Mouse (Mus musculus): ENCODE results near the gene AI837181. TPM values are rescaled to one million over a fixed set of nuclear protein-coding genes. Genes with fewer than 3 reads are reported as not detected.
A peak's percentile ranks its signal among the peaks of the same experiment; 100 is the strongest.

Gene AI837181
- polyA plus RNA-seq (2015; fragmentation: Nextera tagmentation; extraction: Ambion mirVana) = 38.3 and 40.9 TPM in 2 replicates

DNA sequence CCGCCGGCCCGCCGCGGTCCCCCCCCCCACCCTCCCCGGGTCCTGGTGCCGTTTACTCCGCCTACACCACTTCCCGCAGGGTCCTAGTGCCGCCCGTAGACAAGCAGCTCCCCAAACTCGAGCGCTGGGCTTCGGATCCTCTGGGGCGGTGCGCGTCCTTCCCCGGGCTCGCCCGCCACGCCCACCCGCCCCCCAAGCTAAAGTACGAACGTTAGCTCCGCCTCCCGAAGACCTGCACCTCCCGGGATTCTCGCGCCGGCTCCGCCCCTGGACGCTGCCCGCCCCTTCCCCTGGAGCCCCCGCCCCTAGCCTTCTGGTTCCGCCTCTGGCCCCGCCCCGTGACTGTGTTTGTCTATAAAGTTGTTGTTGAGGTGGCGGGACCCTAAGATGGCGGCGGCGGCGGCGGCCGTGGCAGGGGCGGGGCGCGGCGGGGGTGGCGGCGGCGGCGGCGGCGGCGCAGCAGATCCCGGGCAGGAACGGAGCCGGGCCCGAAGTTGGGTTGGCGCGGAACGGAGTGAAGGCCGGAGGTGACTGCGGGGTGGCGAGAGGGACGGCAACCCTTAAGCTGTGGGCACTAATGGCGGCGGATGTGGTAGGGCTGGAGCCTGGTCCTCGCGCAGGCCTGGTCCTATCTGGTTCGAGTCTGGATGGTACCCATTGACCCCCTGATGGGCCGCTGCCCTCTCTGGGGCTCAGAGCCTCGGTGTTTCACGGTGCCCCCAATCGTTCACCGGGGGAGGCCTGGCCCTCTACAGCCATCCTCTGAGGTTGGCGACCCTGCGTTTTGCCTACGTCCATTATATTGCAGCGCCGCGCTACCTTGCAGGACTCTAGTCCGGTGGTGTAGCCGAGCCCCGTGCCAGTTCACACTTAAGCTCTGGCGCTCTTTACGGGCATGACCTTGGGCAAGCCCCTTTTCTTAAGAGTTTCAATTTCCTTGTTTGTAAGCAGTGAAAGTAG lies at the start of gene AI837181, which contains the start of gene Drap1:
AI837181 (plus strand) TSS at position 363 of the 960 bp plus-strand sequence.
Drap1 (minus strand) TSS at position 198 of the 960 bp plus-strand sequence.
- H3K27ac ChIP-seq (replicated peaks) = peak within 1 kb of the TSS; percentile 92
- H3K9ac ChIP-seq = peak within 1 kb of the TSS; percentile 94
- H3K36me3 ChIP-seq = peaks cover 55% of the 10 kb centered on the region
- H3K27me3 ChIP-seq (replicated peaks) = no peaks in the 10 kb centered on the region
- peaks cover 30% of the 10 kb centered on the region for H3K4me1 ChIP-seq
- H3K4me3 ChIP-seq = peak within 1 kb of the TSS; percentile 84
- H3K4me2 ChIP-seq = peak within 1 kb of the TSS; percentile 71
- H3K9me3 ChIP-seq = no peaks in the 10 kb centered on the region
- WGBS = under 1% methylated on average over 71 of the region's 87 CpGs
- peak; percentile 86 for ATAC-seq (ENCODE audit: extremely low read depth, insufficient number of reproducible peaks, low FRiP score, low TSS enrichment)

DNA sequence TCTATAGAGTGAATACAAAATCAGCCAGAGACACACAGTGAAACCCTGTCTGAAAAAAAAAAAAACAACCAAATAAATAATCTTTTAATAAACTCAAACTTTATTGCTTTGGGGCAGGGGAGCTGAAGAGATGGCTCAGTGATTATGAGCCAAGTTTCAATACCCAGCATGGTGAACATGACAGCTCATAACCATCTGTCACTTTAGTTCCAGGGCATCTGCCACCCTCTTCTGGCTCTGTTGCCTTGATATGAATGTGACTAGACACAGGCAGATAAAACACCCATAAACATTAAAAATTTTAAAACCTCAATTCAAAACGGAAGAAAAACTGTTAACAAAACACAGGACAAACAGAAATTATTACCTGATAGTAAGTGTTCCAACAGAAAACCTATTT lies 47.5 kb upstream of the AI837181 start:
- no peak overlapping the region for H3K4me2 ChIP-seq
- no peaks in the 10 kb centered on the region for H3K9me3 ChIP-seq
- 87% methylated on average over 1 of the region's 1 CpGs for WGBS
- no peaks in the 10 kb centered on the region for H3K27me3 ChIP-seq (replicated peaks)
- H3K27ac ChIP-seq (replicated peaks) = no peak overlapping the region
- no peaks in the 10 kb centered on the region for H3K4me1 ChIP-seq
- H3K36me3 ChIP-seq = peaks cover 89% of the 10 kb centered on the region
- no peak for ATAC-seq (ENCODE audit: extremely low read depth, insufficient number of reproducible peaks, low FRiP score, low TSS enrichment)
- no peak overlapping the region for H3K4me3 ChIP-seq
- no peak overlapping the region for H3K9ac ChIP-seq

DNA sequence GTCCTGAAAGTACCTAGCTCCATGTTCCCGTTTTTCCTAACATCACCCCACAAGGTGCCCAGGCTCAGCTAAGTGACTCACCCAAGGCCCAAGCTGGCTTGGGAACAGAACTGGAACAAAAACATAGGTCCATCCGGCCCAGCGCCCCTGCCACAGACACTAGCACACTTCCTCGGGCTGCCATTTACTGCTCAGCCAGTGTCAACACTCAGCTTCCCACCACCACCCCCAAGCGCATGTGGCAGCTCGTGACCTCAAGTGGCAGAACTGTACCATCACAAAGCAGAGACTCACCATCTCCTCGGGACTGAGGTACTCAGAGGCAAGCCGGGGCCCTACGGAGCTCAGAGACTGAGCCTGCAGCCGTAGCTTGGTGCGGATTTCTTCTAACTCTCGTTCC lies 41.6 kb upstream of the AI837181 start:
- ATAC-seq (ENCODE audit: extremely low read depth, insufficient number of reproducible peaks, low FRiP score, low TSS enrichment) = no peak
- H3K9me3 ChIP-seq = no peaks in the 10 kb centered on the region
- peaks cover 82% of the 10 kb centered on the region for H3K36me3 ChIP-seq
- peaks cover 16% of the 10 kb centered on the region for H3K4me1 ChIP-seq
- 87% methylated on average over 12 of the region's 12 CpGs for WGBS
- H3K4me2 ChIP-seq = no peak overlapping the region
- H3K9ac ChIP-seq = no peak overlapping the region
- H3K27ac ChIP-seq (replicated peaks) = no peak overlapping the region
- no peak overlapping the region for H3K4me3 ChIP-seq
- H3K27me3 ChIP-seq (replicated peaks) = no peaks in the 10 kb centered on the region

DNA sequence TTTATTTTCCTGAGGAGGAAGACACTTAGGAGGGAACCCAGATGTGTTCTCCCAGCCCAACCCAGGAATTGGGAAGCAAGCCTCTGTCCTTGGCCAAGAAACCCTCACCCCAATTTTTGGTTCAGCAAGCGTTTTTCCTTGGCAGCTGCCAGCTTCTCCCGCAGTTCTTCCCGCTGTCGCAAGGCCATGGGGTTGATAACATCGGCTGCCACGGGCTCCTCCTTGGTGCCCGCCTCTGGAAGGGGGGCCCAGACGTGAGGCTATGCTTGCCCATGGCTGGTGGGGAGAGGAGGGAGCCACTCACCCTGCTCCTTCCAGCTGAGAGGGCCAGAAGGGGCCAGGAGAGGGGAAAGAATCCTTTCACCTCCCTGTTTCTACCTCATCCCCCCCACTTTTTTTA lies 40.2 kb upstream of the AI837181 start:
- H3K4me1 ChIP-seq = peaks cover 23% of the 10 kb centered on the region
- no peak overlapping the region for H3K27ac ChIP-seq (replicated peaks)
- no peak overlapping the region for H3K4me3 ChIP-seq
- no peak overlapping the region for H3K4me2 ChIP-seq
- no peak overlapping the region for H3K9ac ChIP-seq
- H3K9me3 ChIP-seq = no peaks in the 10 kb centered on the region
- WGBS = 90% methylated on average over 8 of the region's 8 CpGs
- no peaks in the 10 kb centered on the region for H3K27me3 ChIP-seq (replicated peaks)
- ATAC-seq (ENCODE audit: extremely low read depth, insufficient number of reproducible peaks, low FRiP score, low TSS enrichment) = no peak
- H3K36me3 ChIP-seq = peaks cover 68% of the 10 kb centered on the region

DNA sequence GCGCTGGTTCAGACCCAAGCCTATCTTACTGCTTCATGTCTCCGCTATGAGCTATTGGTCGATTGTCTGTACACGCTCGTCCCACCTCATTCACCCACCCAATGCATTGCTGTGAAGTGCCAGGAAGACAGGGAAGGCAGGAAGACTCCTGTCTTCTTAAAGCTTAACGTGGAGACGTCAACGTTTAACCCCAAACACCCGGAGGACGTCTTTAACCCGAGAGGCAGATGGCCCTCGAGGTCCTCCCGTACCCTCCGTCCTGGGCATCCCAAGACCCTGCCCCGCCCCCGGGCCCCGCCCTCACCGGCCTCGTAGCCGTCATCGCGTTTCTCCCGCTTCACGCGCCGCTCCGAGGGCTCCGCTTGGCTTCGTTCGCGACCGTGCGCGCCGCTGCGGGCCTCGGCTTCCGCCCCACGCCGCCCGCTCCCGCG lies 36.9 kb upstream of the AI837181 start:
- 1% methylated on average over 41 of the region's 43 CpGs for WGBS
- ATAC-seq (ENCODE audit: extremely low read depth, insufficient number of reproducible peaks, low FRiP score, low TSS enrichment) = peak; percentile 45; the same call in 1 of the 2 replicates
- peak overlapping the region; percentile 100 for H3K4me3 ChIP-seq
- H3K27me3 ChIP-seq (replicated peaks) = no peaks in the 10 kb centered on the region
- no peaks in the 10 kb centered on the region for H3K9me3 ChIP-seq
- H3K27ac ChIP-seq (replicated peaks) = peak overlapping the region; percentile 90
- H3K36me3 ChIP-seq = peaks cover 35% of the 10 kb centered on the region
- peaks cover 47% of the 10 kb centered on the region for H3K4me1 ChIP-seq
- H3K9ac ChIP-seq = peak overlapping the region; percentile 98
- H3K4me2 ChIP-seq = peak overlapping the region; percentile 90

DNA sequence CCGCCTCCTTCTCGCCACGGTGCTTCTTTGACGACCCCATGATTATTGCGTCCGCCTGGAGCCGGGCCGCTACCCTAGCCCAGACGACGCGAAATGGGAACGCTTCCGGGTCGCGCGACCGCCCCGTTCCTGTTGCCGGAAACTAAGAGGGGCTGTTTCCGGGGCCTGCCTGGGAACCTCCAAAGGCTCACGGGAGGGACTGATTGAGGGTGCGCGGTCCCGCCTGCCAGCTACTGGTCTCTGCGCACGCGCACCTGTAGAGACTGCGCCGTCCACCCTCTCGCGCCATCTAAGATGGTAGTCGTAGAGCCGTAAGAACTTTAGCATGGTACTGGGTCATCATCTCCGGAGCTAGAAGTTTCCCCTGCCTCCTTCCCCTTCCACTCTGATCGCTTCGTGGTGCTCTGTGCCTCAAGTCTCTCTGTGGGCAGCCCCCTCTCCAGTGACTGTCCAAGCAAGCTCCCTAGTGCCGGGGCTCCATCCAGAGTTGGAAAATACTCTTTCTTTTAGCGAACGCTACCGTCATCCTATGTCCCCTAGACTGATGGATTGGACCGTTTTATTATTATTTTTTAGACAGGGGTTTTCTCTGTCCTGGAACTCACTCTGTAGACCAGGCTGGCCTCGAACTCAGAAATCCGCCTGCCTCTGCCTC lies 36.2 kb upstream of the AI837181 start, which contains the start of gene Sart1:
Sart1 (minus strand) TSS at position 116 of the 655 bp plus-strand sequence.
- Histone ChIP-seq H3K4me1 (peaks cover 51% of the 10 kb centered on the region), H3K9ac (peak within 1 kb of the TSS; percentile 98), H3K4me2 (peak within 1 kb of the TSS; percentile 90), H3K27ac (replicated peaks) (peak within 1 kb of the TSS; percentile 90), H3K36me3 (peaks cover 28% of the 10 kb centered on the region), H3K27me3 (replicated peaks) (no peaks in the 10 kb centered on the region), H3K9me3 (no peaks in the 10 kb centered on the region), H3K4me3 (peak within 1 kb of the TSS; percentile 100)
- peak; percentile 87 for ATAC-seq (ENCODE audit: extremely low read depth, insufficient number of reproducible peaks, low FRiP score, low TSS enrichment)
- WGBS = 1% methylated on average over 43 of the region's 43 CpGs

DNA sequence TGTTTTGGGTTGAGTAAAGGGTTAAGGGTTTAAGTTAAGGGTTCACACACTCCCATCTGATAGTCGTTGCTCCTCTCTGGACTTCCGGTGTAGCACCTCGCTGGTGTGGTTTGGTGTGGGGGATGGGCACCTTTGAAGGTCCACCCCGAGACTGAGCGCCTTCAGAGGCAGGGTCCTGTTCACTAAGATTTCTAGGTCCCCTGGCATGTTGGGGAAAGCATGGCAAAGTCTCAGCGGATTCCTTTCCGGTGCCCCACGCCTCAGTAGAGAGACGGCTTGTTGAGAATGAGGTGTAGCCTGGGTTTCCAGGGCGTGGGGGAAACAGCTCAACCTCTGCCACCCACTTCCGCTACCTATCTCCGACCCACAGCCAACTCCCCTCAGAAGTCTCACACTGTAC lies 35.3 kb upstream of the AI837181 start:
- peaks cover 19% of the 10 kb centered on the region for H3K36me3 ChIP-seq
- H3K4me3 ChIP-seq = peak overlapping the region; percentile 100
- peak overlapping the region; percentile 98 for H3K9ac ChIP-seq
- WGBS = 20% methylated on average over 12 of the region's 12 CpGs
- H3K4me2 ChIP-seq = peak overlapping the region; percentile 90
- H3K4me1 ChIP-seq = peaks cover 51% of the 10 kb centered on the region
- no peaks in the 10 kb centered on the region for H3K27me3 ChIP-seq (replicated peaks)
- H3K27ac ChIP-seq (replicated peaks) = peak overlapping the region; percentile 90
- no peaks in the 10 kb centered on the region for H3K9me3 ChIP-seq
- no peak for ATAC-seq (ENCODE audit: extremely low read depth, insufficient number of reproducible peaks, low FRiP score, low TSS enrichment)

DNA sequence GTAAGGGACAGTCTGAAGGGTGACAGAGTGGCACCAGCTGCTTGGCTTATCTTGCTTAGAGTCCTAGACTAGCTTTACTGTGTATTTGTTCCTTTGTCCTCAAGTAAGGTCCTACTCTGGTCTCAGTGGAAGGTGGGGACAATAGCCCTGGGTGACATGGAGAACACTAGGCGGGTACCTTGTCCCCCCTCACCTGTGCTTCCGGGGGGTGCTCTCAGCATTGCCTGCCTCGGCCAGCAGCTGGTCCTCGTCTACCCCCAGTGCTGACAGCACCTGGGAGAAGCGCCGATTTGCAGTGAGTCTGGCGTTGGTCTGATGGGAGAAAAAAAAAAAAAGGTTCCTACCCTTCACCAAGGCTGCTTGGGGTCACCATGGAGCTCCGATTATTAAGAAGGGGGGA lies 34.5 kb upstream of the AI837181 start:
- no peak for ATAC-seq (ENCODE audit: extremely low read depth, insufficient number of reproducible peaks, low FRiP score, low TSS enrichment)
- Histone ChIP-seq H3K9ac (peak overlapping the region; percentile 98), H3K4me1 (peaks cover 51% of the 10 kb centered on the region), H3K4me3 (peak overlapping the region; percentile 100), H3K4me2 (peak overlapping the region; percentile 90), H3K36me3 (peaks cover 11% of the 10 kb centered on the region), H3K9me3 (no peaks in the 10 kb centered on the region), H3K27me3 (replicated peaks) (no peaks in the 10 kb centered on the region), H3K27ac (replicated peaks) (no peak overlapping the region)
- 62% methylated on average over 8 of the region's 8 CpGs for WGBS

DNA sequence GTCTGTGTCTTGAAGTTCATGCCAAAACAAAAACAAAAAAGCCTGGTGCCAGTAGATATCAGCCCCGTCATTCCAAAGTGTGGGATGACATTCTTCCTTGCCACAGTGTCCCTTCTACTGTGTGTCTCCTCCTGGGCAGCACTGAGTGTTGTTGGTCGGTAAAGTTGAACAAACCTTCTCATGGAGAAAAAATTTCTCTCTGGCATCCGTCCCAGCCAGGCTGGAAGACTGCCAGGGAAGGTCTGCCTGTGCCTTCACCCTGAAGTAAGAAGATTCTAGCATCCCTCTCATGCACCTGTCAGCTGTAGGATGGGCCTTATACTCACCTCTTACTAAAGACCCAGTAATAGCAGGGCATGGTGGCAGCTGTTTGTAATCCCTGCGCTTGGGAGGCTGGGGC lies 32.1 kb upstream of the AI837181 start:
- H3K9ac ChIP-seq = peak overlapping the region; percentile 40
- H3K4me3 ChIP-seq = no peak overlapping the region
- H3K27ac ChIP-seq (replicated peaks) = peak overlapping the region; percentile 81
- peaks cover 35% of the 10 kb centered on the region for H3K4me1 ChIP-seq
- no peak for ATAC-seq (ENCODE audit: extremely low read depth, insufficient number of reproducible peaks, low FRiP score, low TSS enrichment)
- no peaks in the 10 kb centered on the region for H3K27me3 ChIP-seq (replicated peaks)
- H3K36me3 ChIP-seq = no peaks in the 10 kb centered on the region
- 30% methylated on average over 4 of the region's 4 CpGs for WGBS
- H3K4me2 ChIP-seq = 0 out of 2 replicates have a peak overlapping the region, but pooled peaks have one; percentile 7
- no peaks in the 10 kb centered on the region for H3K9me3 ChIP-seq

DNA sequence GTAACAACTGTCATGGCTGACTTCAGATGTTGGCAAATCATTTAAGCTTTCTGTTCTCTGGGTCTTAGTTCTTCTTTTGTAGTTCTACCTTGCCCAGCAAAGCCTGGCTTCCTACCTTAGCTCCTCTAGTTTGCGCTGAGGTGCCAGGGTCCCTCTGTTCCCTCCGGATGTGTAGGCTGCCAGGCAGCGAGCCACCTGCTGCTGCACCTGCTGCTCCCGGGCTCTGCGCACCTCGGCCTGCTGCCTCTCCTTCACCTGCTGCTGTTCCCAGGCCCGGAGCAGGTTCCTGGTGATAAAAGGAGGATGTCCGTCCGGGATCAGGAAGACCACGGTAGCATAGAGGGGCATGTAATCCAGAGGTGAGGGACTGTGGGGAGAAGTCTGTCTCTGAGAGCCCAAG lies 30.8 kb upstream of the AI837181 start:
- no peak overlapping the region for H3K9ac ChIP-seq
- 41% methylated on average over 10 of the region's 10 CpGs for WGBS
- no peaks in the 10 kb centered on the region for H3K9me3 ChIP-seq
- no peak overlapping the region for H3K4me3 ChIP-seq
- H3K4me1 ChIP-seq = peaks cover 33% of the 10 kb centered on the region
- no peak overlapping the region for H3K4me2 ChIP-seq
- H3K27ac ChIP-seq (replicated peaks) = no peak overlapping the region
- no peaks in the 10 kb centered on the region for H3K27me3 ChIP-seq (replicated peaks)
- ATAC-seq (ENCODE audit: extremely low read depth, insufficient number of reproducible peaks, low FRiP score, low TSS enrichment) = no peak
- H3K36me3 ChIP-seq = no peaks in the 10 kb centered on the region

DNA sequence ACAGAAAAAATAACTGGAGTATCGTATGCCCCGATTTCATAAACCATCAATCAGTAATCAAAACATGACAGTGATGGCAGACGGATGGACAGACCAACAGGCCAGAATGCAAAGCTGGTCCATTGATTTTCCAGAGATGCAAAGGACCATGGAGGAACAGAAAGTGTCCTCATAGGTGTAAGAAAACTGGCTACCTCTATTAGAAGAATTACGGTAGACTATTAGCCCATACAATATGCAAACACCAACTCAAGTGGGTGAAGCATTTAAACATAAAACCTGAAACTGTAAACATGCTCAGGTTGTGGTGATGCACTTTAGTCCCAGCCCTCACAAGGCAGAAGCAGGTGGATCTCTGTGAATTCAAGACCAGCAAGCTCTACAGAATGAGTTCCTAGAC lies 29.6 kb upstream of the AI837181 start:
- no peak overlapping the region for H3K27ac ChIP-seq (replicated peaks)
- H3K4me1 ChIP-seq = peaks cover 21% of the 10 kb centered on the region
- no peak overlapping the region for H3K4me2 ChIP-seq
- no peak for ATAC-seq (ENCODE audit: extremely low read depth, insufficient number of reproducible peaks, low FRiP score, low TSS enrichment)
- no peaks in the 10 kb centered on the region for H3K27me3 ChIP-seq (replicated peaks)
- no peaks in the 10 kb centered on the region for H3K9me3 ChIP-seq
- H3K36me3 ChIP-seq = no peaks in the 10 kb centered on the region
- H3K4me3 ChIP-seq = no peak overlapping the region
- no peak overlapping the region for H3K9ac ChIP-seq
- WGBS = 63% methylated on average over 4 of the region's 4 CpGs
